Mouse (Mus musculus) hindbrain, embryonic 15.5 days (tissue): ENCODE data around the gene Igsf1. TPM values are rescaled to one million over a fixed set of nuclear protein-coding genes. Genes with fewer than 3 reads are reported as not detected.
A peak's percentile ranks its signal among the peaks of the same experiment; 100 is the strongest.

Experiments
- ATAC-seq: fragments of 200-750 bp; cut with Nextera tagmentation; 2 replicates; pipeline ENCODE4 v1.8.0; 2017; ENCODE audit warnings: low read depth, moderate number of reproducible peaks, moderate TSS enrichment; ENCODE audit not compliant: low FRiP score
- H3K27ac ChIP-seq: fragments of 300-500 bp; sonication (generic); replicated peaks from 2 replicates; pipeline ENCODE4 v1.5.1; 2015; ENCODE audit warnings: mild to moderate bottlenecking, inconsistent platforms
- H3K27me3 ChIP-seq: fragments of 300-500 bp; sonication (generic); 2 replicates; pipeline ENCODE4 v1.6.1; 2015; ENCODE audit warnings: control low read depth, inconsistent platforms
- H3K36me3 ChIP-seq: fragments of 300-500 bp; sonication (generic); 2 replicates; pipeline ENCODE4 v1.6.1; 2015; ENCODE audit warnings: control low read depth, inconsistent platforms
- H3K4me1 ChIP-seq: fragments of 300-500 bp; sonication (generic); replicated peaks from 2 replicates; pipeline ENCODE4 v1.6.1; 2015; ENCODE audit warnings: control low read depth, inconsistent platforms
- H3K4me2 ChIP-seq: fragments of 300-500 bp; sonication (generic); 2 replicates; pipeline ENCODE4 v1.6.1; 2015; ENCODE audit warnings: moderate library complexity, mild to moderate bottlenecking, inconsistent platforms
- H3K4me3 ChIP-seq: fragments of 300-500 bp; sonication (generic); 2 replicates; pipeline ENCODE4 v1.5.1; 2015; ENCODE audit warnings: mild to moderate bottlenecking, inconsistent platforms
- H3K9ac ChIP-seq: fragments of 300-500 bp; sonication (generic); 2 replicates; pipeline ENCODE4 v1.6.1; 2015; ENCODE audit warnings: inconsistent platforms
- H3K9me3 ChIP-seq: fragments of 300-500 bp; sonication (generic); 2 replicates; pipeline ENCODE4 v1.6.1; 2016; ENCODE audit warnings: control low read depth, inconsistent platforms
- WGBS: fragments of 180-500 bp; shearing (Covaris S2); methylation state at CpG from one replicate; pipeline ENCODE4 v1.1.7; 2015; 5-methylcytosine and 5-hydroxymethylcytosine counted together
- polyA plus RNA-seq: library from polyadenylated mRNA; unstranded; fragments of >200 nt; fragmentation: Nextera tagmentation; extraction: Ambion mirVana; gene quantifications from 2 replicates; pipeline ENCODE4 v1.2.1, GENCODE M21; 2015

Gene Igsf1
- polyA plus RNA-seq, result 11.2 and 12.5 TPM in 2 replicates

GRCm38 (mm10) chrX:49797213-49798019 lies at the start of gene Igsf1:
Gene Igsf1, minus strand, starts transcription at chrX:49797749.
- Histone ChIP-seq H3K27ac (no peak within 1 kb of the TSS), H3K9me3 (no peaks in the 10 kb centered on the region), H3K4me1 (no peaks in the 10 kb centered on the region; the same call in 1 of the 2 replicates), H3K4me3 (peak within 1 kb of the TSS; percentile 43), H3K4me2 (peak within 1 kb of the TSS; percentile 60), H3K27me3 (no peaks in the 10 kb centered on the region), H3K9ac (peak within 1 kb of the TSS; percentile 29), H3K36me3 (no peaks in the 10 kb centered on the region)
- ATAC-seq, result peak; percentile 95
- 18% methylated on average over 27 of the region's 28 CpGs for WGBS

- H3K4me3 ChIP-seq, result no peak overlapping the region
- WGBS, result 46% methylated on average over 2 of the region's 2 CpGs
- no peak overlapping the region for H3K27ac ChIP-seq
- ATAC-seq, result no peak
- no peak overlapping the region for H3K4me2 ChIP-seq
- no peaks in the 10 kb centered on the region for H3K27me3 ChIP-seq
- H3K4me1 ChIP-seq, result no peaks in the 10 kb centered on the region
- no peaks in the 10 kb centered on the region for H3K9me3 ChIP-seq
- no peak overlapping the region for H3K9ac ChIP-seq
- H3K36me3 ChIP-seq, result no peaks in the 10 kb centered on the region
Measured at GRCm38 (mm10) chrX:49770828-49771227, 26.7 kb downstream of the Igsf1 start.

- Histone ChIP-seq H3K4me3 (no peak overlapping the region), H3K4me2 (no peak overlapping the region), H3K9ac (no peak overlapping the region), H3K36me3 (no peaks in the 10 kb centered on the region), H3K27me3 (no peaks in the 10 kb centered on the region), H3K9me3 (no peaks in the 10 kb centered on the region), H3K4me1 (no peaks in the 10 kb centered on the region), H3K27ac (no peak overlapping the region)
- no peak for ATAC-seq
- WGBS, result 32% methylated on average over 5 of the region's 5 CpGs
Measured at GRCm38 (mm10) chrX:49745192-49745591, 52.4 kb downstream of the Igsf1 start.

- no peaks in the 10 kb centered on the region for H3K9me3 ChIP-seq
- no peak within 1 kb of the TSS for H3K4me3 ChIP-seq
- ATAC-seq, result no peak
- no peaks in the 10 kb centered on the region for H3K36me3 ChIP-seq
- no peak within 1 kb of the TSS for H3K4me2 ChIP-seq
- no peak within 1 kb of the TSS for H3K27ac ChIP-seq
- H3K4me1 ChIP-seq, result no peaks in the 10 kb centered on the region
- no peak within 1 kb of the TSS for H3K9ac ChIP-seq
- WGBS, result 82% methylated on average over 2 of the region's 2 CpGs
- no peaks in the 10 kb centered on the region for H3K27me3 ChIP-seq
Measured at GRCm38 (mm10) chrX:49734959-49735358, 62.6 kb downstream of the Igsf1 start, which contains the start of gene Olfr1321. Gene Olfr1321, minus strand, starts transcription at chrX:49735059.

Other genes with a start within 250 kb of the Igsf1 start
- not detected in 2 replicates for gene Olfr1320, start 125.4 kb downstream of the Igsf1 start, polyA plus RNA-seq
- gene Olfr1321, start 62.7 kb downstream of the Igsf1 start, polyA plus RNA-seq, result not detected in 2 replicates
- not detected in 2 replicates for gene Olfr1322, start 93.7 kb upstream of the Igsf1 start, polyA plus RNA-seq
- not detected in 2 replicates for gene Olfr1323, start 221.6 kb upstream of the Igsf1 start, polyA plus RNA-seq